Mouse (Mus musculus) spleen, adult 2 months (tissue): ENCODE measurements at regions not wholly inside any gene's neighbourhood (a gene's known extent, or its start where the extent isn't known, plus 50 kb on each side); places are given as distances from the start of the nearest gene placed in this dataset.

Source experiments
- CTCF ChIP-seq: fragments of 200-500 bp; IDR thresholded peaks from 2 replicates; pipeline ENCODE4 v1.5.1; 2011; ENCODE audit warnings: mild to moderate bottlenecking, inconsistent platforms; ENCODE audit not compliant: insufficient read depth, insufficient read length, insufficient replicate concordance; ENCODE audit errors: extremely low read depth
- POLR2A ChIP-seq: fragments of 200-500 bp; IDR thresholded peaks from 2 replicates; pipeline ENCODE4 v1.6.1; 2011; ENCODE audit warnings: low read depth, low read length, inconsistent platforms

- TF ChIP-seq CTCF (no peak), POLR2A (no peak)
Observed at GRCm38 (mm10) chr11:19353706-19354105, 334.9 kb upstream of the Meis1 start.
